Mouse (Mus musculus) cerebellum, adult 8-10 months (tissue): ENCODE measurements at regions not wholly inside any gene's neighbourhood (a gene's known extent, or its start where the extent isn't known, plus 50 kb on each side); places are given as distances from the start of the nearest gene placed in this dataset.

Experiments
- DNase-seq: peaks from one replicate; pipeline ENCODE4 v3.0.0; 2022

- no peak for DNase-seq
Measured at GRCm38 (mm10) chr2:142560896-142561500, 340.3 kb downstream of the Kif16b start.

DNA sequence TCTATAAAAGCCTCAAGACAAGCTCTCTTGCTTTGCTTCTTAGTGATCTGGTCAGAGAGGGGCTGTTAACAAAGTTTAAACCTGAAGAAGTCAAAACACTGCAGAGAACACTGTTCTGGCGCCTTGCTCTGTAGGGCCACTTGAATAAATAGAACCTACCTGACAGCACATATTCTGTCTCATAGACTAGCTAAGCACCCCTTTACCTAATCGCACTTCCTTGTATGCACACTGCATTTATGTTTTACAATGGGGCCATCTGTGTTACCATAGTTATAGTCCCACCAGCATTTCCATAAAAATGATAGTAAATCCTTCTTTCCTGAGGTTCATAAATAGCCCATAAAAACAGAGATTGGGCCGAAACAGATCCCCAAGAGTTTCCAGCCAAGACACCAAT, 340.9 kb downstream of the Kif16b start:
- no peak for DNase-seq

DNA sequence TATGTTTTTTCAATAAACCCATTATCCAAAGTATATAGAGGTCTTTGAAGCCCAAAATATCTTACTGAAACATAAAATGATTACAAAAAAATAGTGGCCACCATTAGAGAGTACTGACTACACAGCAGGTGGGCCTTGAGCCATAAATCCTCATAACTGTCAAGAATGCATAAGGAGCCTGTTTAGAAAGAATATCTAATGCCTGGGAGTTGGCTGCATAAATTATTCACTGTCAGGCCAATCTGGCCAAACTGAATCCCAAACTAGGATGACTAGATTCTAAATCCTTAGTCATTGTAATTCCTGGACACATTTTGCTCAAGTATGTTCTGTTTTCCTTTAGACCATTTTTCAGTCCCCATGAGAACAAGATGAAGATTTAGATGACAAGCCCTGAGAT, 341.4 kb downstream of the Kif16b start:
- no peak for DNase-seq

GRCm38 (mm10) chr2:142554851-142555250, 346.5 kb downstream of the Kif16b start:
- peak; percentile 39 for DNase-seq

DNA sequence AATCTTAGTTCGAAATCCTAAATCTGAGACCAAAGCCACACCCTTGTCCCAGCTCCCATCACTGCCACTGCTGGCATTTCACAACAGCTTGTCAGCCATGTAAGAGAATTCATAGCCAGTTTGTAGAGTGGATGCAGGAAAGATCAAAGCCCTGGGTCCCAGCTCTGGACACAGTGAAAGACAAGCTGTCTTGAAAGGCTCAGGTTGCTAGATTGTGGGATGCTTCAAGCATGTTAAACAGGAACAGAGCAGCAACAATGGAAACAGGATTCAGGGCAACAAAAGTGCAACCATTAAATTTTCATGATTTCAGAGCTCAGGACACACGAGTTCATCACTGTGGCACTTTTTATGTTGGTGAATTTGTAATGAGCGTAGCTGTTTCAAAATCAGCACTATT, 349.6 kb downstream of the Kif16b start:
- no peak for DNase-seq

DNA sequence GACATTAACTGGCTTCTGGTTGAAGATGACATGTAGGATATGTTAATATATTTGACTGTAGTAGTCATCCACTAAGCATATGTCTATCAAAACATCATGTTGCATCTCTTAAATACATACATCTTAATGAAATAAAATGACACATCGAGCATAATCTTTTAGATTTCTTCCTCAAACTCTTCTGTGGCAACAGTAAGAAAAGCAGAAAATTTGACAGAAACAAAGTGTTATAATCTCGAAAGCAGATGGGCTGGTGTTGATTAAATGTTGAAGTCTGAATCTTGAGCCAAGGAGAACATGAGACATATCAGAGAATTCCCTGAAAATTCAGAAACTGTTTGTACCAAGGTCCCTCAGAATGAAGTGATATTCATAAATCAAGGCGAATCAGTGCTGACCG, 352.6 kb downstream of the Kif16b start:
- no peak for DNase-seq

DNA sequence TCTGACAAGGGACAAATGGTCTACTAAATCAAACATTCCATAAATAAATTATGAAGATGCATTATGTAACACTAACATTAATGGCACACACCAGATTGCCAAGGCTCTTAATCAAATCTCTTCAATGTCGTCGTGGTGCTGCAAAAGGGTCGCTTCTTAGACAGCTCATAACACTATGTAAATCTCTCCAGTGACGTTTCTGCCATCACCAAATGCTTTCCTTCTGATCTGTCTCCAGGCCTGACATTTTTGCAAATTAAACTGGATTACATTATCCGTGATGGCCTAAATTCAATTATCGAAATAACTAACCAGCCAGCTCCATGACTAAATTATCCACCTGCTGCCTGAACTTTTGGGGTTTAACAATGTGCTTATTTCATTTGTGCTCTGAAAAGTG, 356.4 kb downstream of the Kif16b start:
- DNase-seq: no peak

- DNase-seq: no peak
Measured at GRCm38 (mm10) chr2:142539980-142540379, 361.4 kb downstream of the Kif16b start.

GRCm38 (mm10) chr2:142533555-142533954, 367.8 kb downstream of the Kif16b start:
- no peak for DNase-seq

DNA sequence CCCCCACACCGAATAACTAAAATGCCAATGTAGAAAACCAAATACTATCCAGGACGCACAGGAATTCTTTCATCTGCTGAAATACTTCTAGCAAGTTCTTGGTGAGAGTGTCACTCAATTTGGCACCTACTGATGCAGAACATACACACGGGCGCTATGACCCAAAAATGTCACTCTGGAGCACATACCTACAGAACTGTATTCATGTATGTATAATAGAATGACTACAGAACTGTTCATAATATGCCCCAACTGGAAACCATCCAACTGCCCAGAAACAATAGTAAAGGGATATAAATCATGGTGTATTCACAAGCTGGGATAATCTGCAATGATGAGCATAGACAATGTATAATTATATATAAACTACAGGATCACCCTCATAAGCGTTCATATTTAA, 378.9 kb downstream of the Kif16b start:
- no peak for DNase-seq

DNA sequence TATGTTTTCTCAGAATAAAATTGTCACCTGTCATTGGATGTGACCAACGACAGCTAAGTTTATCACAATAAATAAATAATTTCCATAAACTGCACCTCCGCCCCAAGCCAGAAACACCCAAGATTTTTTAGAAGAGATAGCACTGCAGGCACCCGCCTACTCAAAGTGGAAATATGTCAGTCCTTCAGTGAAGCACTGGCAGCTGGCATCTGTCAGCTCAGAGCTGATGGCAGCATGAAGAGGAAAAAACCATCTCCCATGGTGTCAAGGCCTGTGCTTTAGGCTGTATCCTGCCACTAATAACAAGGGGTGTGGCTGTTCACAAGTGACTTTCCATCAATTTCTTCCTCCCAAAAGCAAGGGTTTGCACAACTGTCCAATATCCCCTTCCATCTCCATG, 383.6 kb downstream of the Kif16b start:
- no peak for DNase-seq

DNA sequence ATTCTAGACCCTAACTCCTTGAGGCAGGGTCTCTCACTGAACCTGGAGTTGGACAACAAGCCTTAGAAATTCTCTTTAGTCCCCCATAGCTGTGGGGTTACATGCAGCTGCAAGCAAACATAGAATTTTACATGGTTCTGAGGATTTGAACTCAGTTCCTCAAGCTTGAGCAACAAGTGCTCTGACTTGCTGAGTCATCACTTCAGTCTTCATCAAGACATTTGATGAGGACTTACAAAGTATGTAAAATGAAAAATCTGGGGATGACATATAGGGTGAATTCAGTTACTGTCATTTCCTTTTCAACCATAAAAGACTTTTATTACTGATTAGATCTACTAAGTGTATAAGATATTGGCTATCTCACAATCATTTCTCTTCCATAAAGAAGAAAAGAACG, 396.1 kb downstream of the Kif16b start:
- DNase-seq: no peak
